Mouse (Mus musculus) G1E (cell line): ENCODE results near the gene Hnrnpa0. TPM values are rescaled to one million over a fixed set of nuclear protein-coding genes. Genes with fewer than 3 reads are reported as not detected.

Experiments used
- ATAC-seq: 2 replicates; pipeline ENCODE4 v1.8.0; 2016; ENCODE audit warnings: mild to moderate bottlenecking; ENCODE audit not compliant: insufficient number of reproducible peaks, poor library complexity, low FRiP score, severe bottlenecking; ENCODE audit errors: extremely low read depth
- DNase-seq: peaks from one replicate; pipeline ENCODE4 v3.0.0; 2012; ENCODE audit warnings: low spot score
- H3K27me3 ChIP-seq: 2 replicates; pipeline ENCODE4 v1.6.1; 2012; ENCODE audit warnings: mild to moderate bottlenecking, low read length, inconsistent platforms; ENCODE audit not compliant: insufficient read depth
- H3K36me3 ChIP-seq: replicated peaks from 2 replicates; pipeline ENCODE3; 2012; ENCODE audit warnings: mild to moderate bottlenecking, inconsistent platforms
- H3K4me1 ChIP-seq: 2 replicates; pipeline ENCODE4 v1.6.1; 2012; ENCODE audit warnings: low read depth, low read length, inconsistent platforms, mixed read lengths; ENCODE audit not compliant: insufficient read depth
- H3K4me3 ChIP-seq: 2 replicates; pipeline ENCODE4 v1.5.1; 2012; ENCODE audit warnings: low read depth, mild to moderate bottlenecking, inconsistent platforms, low read length, moderate library complexity, mixed read lengths
- H3K9me3 ChIP-seq: replicated peaks from 2 replicates; pipeline ENCODE4 v1.6.1; 2012; ENCODE audit warnings: inconsistent platforms
- CTCF ChIP-seq: IDR thresholded peaks from 2 replicates; pipeline ENCODE4 v1.5.1; 2012; ENCODE audit warnings: low read depth, low read length, inconsistent platforms, mixed read lengths
- GATA1 ChIP-seq: IDR thresholded peaks from 2 replicates; pipeline ENCODE4 v1.6.1; 2012; ENCODE audit warnings: borderline replicate concordance, low read length, inconsistent platforms, mixed read lengths
- GATA2 ChIP-seq: IDR thresholded peaks from 2 replicates; pipeline ENCODE4 v1.6.1; 2012; ENCODE audit warnings: low read depth, low read length, inconsistent platforms, borderline replicate concordance
- POLR2AphosphoS5 ChIP-seq: IDR thresholded peaks from 2 replicates; pipeline ENCODE4 v1.6.1; 2012; ENCODE audit warnings: low read depth, low read length, inconsistent platforms; ENCODE audit not compliant: insufficient replicate concordance
- TAL1 ChIP-seq: conservative IDR thresholded peaks from 2 replicates; pipeline ENCODE4 v1.6.1; 2012; ENCODE audit warnings: low read depth, low read length, inconsistent platforms, mixed read lengths
- polyA plus RNA-seq: library from polyadenylated mRNA; stranded (reverse); fragments of >175 nt; gene quantifications from 2 replicates; pipeline ENCODE4 v1.2.3, GENCODE M21; 2012
- total RNA-seq, 2 experiments: library from RNA; stranded (forward) in 1 of 2; stranded (reverse) in 1 of 2; fragments of 200-1000 nt in 1 of 2; fragments of >200 nt in 1 of 2; fragmentation: Nextera tagmentation in 1 of 2; gene quantifications; 2 replicates each; pipeline ENCODE4 v1.2.3; 2014 to 2017

Hnrnpa0 gene
- total RNA-seq (2014; fragmentation: Nextera tagmentation): 63.4 and 64.9 TPM in 2 replicates
- total RNA-seq (2017): 73.3 and 78.5 TPM in 2 replicates
- 550 and 843 TPM in 2 replicates for polyA plus RNA-seq

GRCm38 (mm10) chr13:58128396-58128767 lies at the start of gene Hnrnpa0:
Gene Hnrnpa0 (minus strand): TSS chr13:58128556.
- no peaks in the 10 kb centered on the region for H3K9me3 ChIP-seq
- H3K36me3 ChIP-seq: peaks cover 26% of the 10 kb centered on the region
- peaks cover 36% of the 10 kb centered on the region for H3K4me1 ChIP-seq
- H3K27me3 ChIP-seq: no peaks in the 10 kb centered on the region
- DNase-seq: peak; percentile 90
- TF ChIP-seq GATA2 (no peak), GATA1 (no peak), CTCF (no peak)
- peak within 1 kb of the TSS; percentile 98 for H3K4me3 ChIP-seq
- peak; percentile 54 for ATAC-seq

- peaks cover 97% of the 10 kb centered on the region for H3K36me3 ChIP-seq
- ATAC-seq: no peak
- no peaks in the 10 kb centered on the region for H3K4me1 ChIP-seq
- TF ChIP-seq GATA2 (no peak), POLR2AphosphoS5 (no peak), GATA1 (no peak), CTCF (no peak), TAL1 (no peak)
- H3K9me3 ChIP-seq: no peaks in the 10 kb centered on the region
- no peak for DNase-seq
- H3K4me3 ChIP-seq: no peak overlapping the region
- no peaks in the 10 kb centered on the region for H3K27me3 ChIP-seq
Measured at GRCm38 (mm10) chr13:58177511-58178208, 49.3 kb upstream of the Hnrnpa0 start.

GRCm38 (mm10) chr13:58176105-58176504 lies 47.7 kb upstream of the Hnrnpa0 start:
- Histone ChIP-seq H3K9me3 (no peaks in the 10 kb centered on the region), H3K4me1 (no peaks in the 10 kb centered on the region), H3K4me3 (no peak overlapping the region), H3K36me3 (peaks cover 91% of the 10 kb centered on the region), H3K27me3 (no peaks in the 10 kb centered on the region)
- no peak for ATAC-seq
- no peak for DNase-seq
- TF ChIP-seq GATA1 (no peak), POLR2AphosphoS5 (no peak), TAL1 (no peak), CTCF (no peak), GATA2 (no peak)

GRCm38 (mm10) chr13:58168119-58168518 lies 39.8 kb upstream of the Hnrnpa0 start:
- TF ChIP-seq GATA2: no peak
- TF ChIP-seq CTCF: no peak
- TF ChIP-seq POLR2AphosphoS5: no peak
- TF ChIP-seq TAL1: no peak
- no peak for TF ChIP-seq GATA1
- H3K36me3 ChIP-seq: peaks cover 79% of the 10 kb centered on the region

GRCm38 (mm10) chr13:58163343-58163742 lies 35.0 kb upstream of the Hnrnpa0 start:
- Histone ChIP-seq H3K4me3 (no peak overlapping the region), H3K9me3 (no peaks in the 10 kb centered on the region), H3K4me1 (peaks cover 7% of the 10 kb centered on the region), H3K27me3 (no peaks in the 10 kb centered on the region), H3K36me3 (peaks cover 75% of the 10 kb centered on the region)
- ATAC-seq (no peak), DNase-seq (no peak)
- TF ChIP-seq GATA2: no peak
- TF ChIP-seq GATA1: no peak
- TF ChIP-seq CTCF: no peak
- no peak for TF ChIP-seq TAL1
- no peak for TF ChIP-seq POLR2AphosphoS5

More at GRCm38 (mm10) chr13:58168119-58168518, 39.8 kb upstream of the Hnrnpa0 start:
- DNase-seq (no peak), ATAC-seq (no peak)
- no peaks in the 10 kb centered on the region for H3K27me3 ChIP-seq
- no peaks in the 10 kb centered on the region for H3K4me1 ChIP-seq
- H3K4me3 ChIP-seq: no peak overlapping the region
- no peaks in the 10 kb centered on the region for H3K9me3 ChIP-seq

- Histone ChIP-seq H3K27me3 (no peaks in the 10 kb centered on the region), H3K36me3 (peaks cover 58% of the 10 kb centered on the region)
Measured at GRCm38 (mm10) chr13:58160761-58161160, 32.4 kb upstream of the Hnrnpa0 start.

More at GRCm38 (mm10) chr13:58160761-58161160, 32.4 kb upstream of the Hnrnpa0 start:
- Histone ChIP-seq H3K4me3 (no peak overlapping the region), H3K4me1 (peaks cover 24% of the 10 kb centered on the region), H3K9me3 (no peaks in the 10 kb centered on the region)
- ATAC-seq: no peak
- TF ChIP-seq POLR2AphosphoS5 (no peak), GATA2 (no peak), GATA1 (no peak), TAL1 (no peak), CTCF (no peak)
- no peak for DNase-seq
